Mouse (Mus musculus): ENCODE measurements around the gene Fbxo36. TPM values are rescaled to one million over a fixed set of nuclear protein-coding genes. Genes with fewer than 3 reads are reported as not detected.

The Fbxo36 gene
- polyA plus RNA-seq, 1 experiment from 2014 or later: 25.7 TPM

DNA sequence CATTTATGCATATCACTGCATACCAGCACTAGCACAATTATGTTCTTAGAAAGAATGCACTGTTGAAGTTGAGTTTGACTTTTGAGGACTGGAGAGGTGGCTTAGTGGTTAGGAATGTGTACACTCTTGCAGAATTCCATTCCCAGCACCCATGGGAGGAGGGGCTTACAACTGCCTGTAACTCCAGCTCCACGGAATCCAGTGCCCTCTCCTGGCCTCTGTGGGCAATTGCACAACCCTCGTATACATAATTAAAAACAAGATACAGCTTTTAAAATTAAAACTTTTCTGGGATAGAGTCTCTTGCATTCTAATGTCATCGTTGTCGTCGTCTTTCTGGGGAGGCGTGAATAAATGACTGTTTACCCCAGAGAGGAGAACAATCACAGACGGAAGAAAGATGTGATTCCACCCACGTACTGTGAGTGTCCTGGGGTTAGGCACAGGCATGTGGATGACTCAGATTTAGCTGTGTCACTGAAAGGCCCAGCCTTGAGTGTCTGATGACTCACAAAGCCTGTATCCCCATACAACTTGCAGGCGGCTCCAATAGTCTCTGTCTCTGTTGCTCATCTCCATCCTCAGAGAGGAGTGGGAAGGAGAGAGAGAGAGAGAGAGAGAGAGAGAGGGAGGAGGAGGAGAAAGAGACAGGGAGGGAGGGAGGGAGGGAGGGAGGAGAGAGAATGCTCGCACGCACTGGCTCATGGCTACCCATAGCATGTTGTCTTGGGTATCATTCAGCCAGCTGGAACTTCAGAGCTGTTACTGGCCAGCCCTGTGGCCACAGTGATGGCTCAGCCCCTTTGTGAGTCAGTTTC, 41.8 kb downstream of the Fbxo36 start:
- 64% methylated on average over 11 of the region's 11 CpGs for WGBS
- H3K4me3 ChIP-seq (ENCODE audit: low read length): no peak overlapping the region
- no peak for ATAC-seq (ENCODE audit: low read depth)
- H3K9me3 ChIP-seq (ENCODE audit: control insufficient read depth, low read length): no peaks in the 10 kb centered on the region
- no peaks in the 10 kb centered on the region for H3K4me1 ChIP-seq (replicated peaks; ENCODE audit: control insufficient read depth, insufficient read depth, low read length)
- H3K4me2 ChIP-seq (ENCODE audit: low read depth, low read length): no peak overlapping the region
- H3K9ac ChIP-seq (ENCODE audit: low read length): no peak overlapping the region
- no peaks in the 10 kb centered on the region for H3K36me3 ChIP-seq (ENCODE audit: control insufficient read depth, insufficient read depth, low read length)
- H3K27ac ChIP-seq (ENCODE audit: low read length): no peak overlapping the region
- no peaks in the 10 kb centered on the region for H3K27me3 ChIP-seq (ENCODE audit: control insufficient read depth, insufficient read depth, low read depth, low read length)

DNA sequence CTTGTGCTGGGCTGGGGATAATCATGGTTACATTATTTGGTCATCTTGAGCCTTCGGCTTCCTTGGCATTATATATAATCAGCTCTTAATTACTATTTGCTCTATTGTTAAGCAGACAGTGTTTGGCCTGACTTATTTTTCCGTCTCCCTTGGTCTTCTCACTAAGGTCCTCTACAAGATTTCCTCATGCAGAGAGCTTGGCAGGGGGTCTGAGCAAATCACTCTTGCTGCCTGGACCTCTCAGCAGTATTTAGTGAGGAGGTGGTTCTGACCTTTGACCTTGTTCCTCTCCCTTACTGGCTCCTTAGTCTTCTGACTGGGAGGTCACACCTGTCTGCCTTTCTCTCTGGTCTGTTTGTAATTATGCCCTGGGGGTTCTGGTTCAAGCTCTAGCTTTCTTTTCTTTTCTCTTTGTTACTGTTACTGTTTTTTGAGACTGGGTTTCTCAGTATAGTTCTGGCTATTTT, 42.5 kb downstream of the Fbxo36 start:
- no peaks in the 10 kb centered on the region for H3K4me1 ChIP-seq (replicated peaks; ENCODE audit: control insufficient read depth, insufficient read depth, low read length)
- no peaks in the 10 kb centered on the region for H3K36me3 ChIP-seq (ENCODE audit: control insufficient read depth, insufficient read depth, low read length)
- no peaks in the 10 kb centered on the region for H3K9me3 ChIP-seq (ENCODE audit: control insufficient read depth, low read length)
- H3K4me2 ChIP-seq (ENCODE audit: low read depth, low read length): no peak overlapping the region
- H3K9ac ChIP-seq (ENCODE audit: low read length): no peak overlapping the region
- ATAC-seq (ENCODE audit: low read depth): no peak
- WGBS: 74% methylated on average over 2 of the region's 2 CpGs
- no peak overlapping the region for H3K4me3 ChIP-seq (ENCODE audit: low read length)
- no peak overlapping the region for H3K27ac ChIP-seq (ENCODE audit: low read length)
- H3K27me3 ChIP-seq (ENCODE audit: control insufficient read depth, insufficient read depth, low read depth, low read length): no peaks in the 10 kb centered on the region

DNA sequence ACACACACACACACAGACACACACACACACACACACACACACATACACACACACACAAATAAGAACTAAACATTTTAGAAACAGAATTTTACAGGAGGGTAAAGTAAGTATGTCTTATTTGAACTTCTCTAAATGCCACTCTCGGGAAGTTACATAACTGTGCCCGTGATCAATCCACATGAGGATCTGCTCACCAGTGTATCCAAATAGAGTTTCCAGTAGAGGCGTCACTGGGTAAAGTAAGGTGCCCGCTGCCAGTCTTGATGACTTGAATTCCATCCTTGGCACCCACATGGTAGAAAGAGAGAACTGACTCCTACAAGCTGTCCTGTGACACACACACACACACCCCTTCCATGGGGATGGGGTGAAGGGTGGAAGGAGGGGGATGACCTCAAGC, 43.3 kb downstream of the Fbxo36 start:
- no peaks in the 10 kb centered on the region for H3K4me1 ChIP-seq (replicated peaks; ENCODE audit: control insufficient read depth, insufficient read depth, low read length)
- 74% methylated on average over 4 of the region's 4 CpGs for WGBS
- H3K9me3 ChIP-seq (ENCODE audit: control insufficient read depth, low read length): no peaks in the 10 kb centered on the region

DNA sequence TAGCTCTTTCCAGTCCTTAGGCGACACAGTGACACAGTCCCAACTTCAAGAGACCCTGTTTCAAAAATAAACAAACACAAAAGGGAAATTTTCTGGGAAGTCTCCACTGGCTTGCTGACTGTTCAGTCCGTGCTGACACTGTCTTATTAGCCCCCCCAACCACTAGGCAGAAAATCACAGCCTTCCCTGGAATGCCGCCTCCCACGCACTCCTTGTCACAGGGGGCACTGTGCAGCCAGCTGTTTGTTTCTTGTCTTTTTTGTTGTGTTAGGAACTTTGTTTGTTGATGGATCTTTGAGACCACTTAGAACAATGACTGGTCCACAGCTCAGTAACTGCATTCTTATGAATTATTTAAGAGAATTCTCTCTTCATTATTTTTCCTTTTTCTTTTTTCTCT, 44.2 kb downstream of the Fbxo36 start:
- no peak overlapping the region for H3K9ac ChIP-seq (ENCODE audit: low read length)
- H3K9me3 ChIP-seq (ENCODE audit: control insufficient read depth, low read length): no peaks in the 10 kb centered on the region
- ATAC-seq (ENCODE audit: low read depth): no peak
- H3K4me1 ChIP-seq (replicated peaks; ENCODE audit: control insufficient read depth, insufficient read depth, low read length): no peaks in the 10 kb centered on the region
- H3K4me2 ChIP-seq (ENCODE audit: low read depth, low read length): no peak overlapping the region
- H3K4me3 ChIP-seq (ENCODE audit: low read length): no peak overlapping the region
- no peak overlapping the region for H3K27ac ChIP-seq (ENCODE audit: low read length)
- H3K27me3 ChIP-seq (ENCODE audit: control insufficient read depth, insufficient read depth, low read depth, low read length): no peaks in the 10 kb centered on the region
- 54% methylated on average over 4 of the region's 4 CpGs for WGBS
- H3K36me3 ChIP-seq (ENCODE audit: control insufficient read depth, insufficient read depth, low read length): no peaks in the 10 kb centered on the region

More for the DNA sequence above, 43.3 kb downstream of the Fbxo36 start:
- H3K4me2 ChIP-seq (ENCODE audit: low read depth, low read length): no peak overlapping the region
- H3K27me3 ChIP-seq (ENCODE audit: control insufficient read depth, insufficient read depth, low read depth, low read length): no peaks in the 10 kb centered on the region
- no peak overlapping the region for H3K27ac ChIP-seq (ENCODE audit: low read length)
- ATAC-seq (ENCODE audit: low read depth): no peak
- H3K4me3 ChIP-seq (ENCODE audit: low read length): no peak overlapping the region
- no peaks in the 10 kb centered on the region for H3K36me3 ChIP-seq (ENCODE audit: control insufficient read depth, insufficient read depth, low read length)
- no peak overlapping the region for H3K9ac ChIP-seq (ENCODE audit: low read length)

DNA sequence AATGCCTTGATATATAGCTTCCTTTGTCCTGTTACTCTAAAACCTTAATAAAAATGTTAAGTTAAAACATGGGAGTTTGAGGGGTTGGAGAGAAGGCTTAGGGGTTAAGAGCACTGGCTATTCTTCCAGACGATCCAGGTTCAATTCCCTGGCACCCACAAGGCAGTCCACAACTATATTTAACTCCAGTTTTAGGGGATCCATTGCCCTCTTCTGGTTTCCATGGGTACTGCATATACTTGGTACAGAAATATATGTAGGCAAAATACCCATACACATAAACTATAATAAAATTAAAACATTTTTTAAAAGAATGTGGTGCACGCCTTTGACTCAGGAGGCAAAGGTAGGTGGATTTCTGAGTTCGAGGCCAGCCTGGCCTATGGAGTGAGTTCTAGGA, 45.5 kb downstream of the Fbxo36 start:
- H3K27ac ChIP-seq (ENCODE audit: low read length): no peak overlapping the region
- 74% methylated on average over 3 of the region's 3 CpGs for WGBS
- no peak overlapping the region for H3K9ac ChIP-seq (ENCODE audit: low read length)
- H3K4me3 ChIP-seq (ENCODE audit: low read length): no peak overlapping the region
- no peaks in the 10 kb centered on the region for H3K27me3 ChIP-seq (ENCODE audit: control insufficient read depth, insufficient read depth, low read depth, low read length)
- ATAC-seq (ENCODE audit: low read depth): no peak
- H3K9me3 ChIP-seq (ENCODE audit: control insufficient read depth, low read length): no peaks in the 10 kb centered on the region
- no peaks in the 10 kb centered on the region for H3K36me3 ChIP-seq (ENCODE audit: control insufficient read depth, insufficient read depth, low read length)
- H3K4me1 ChIP-seq (replicated peaks; ENCODE audit: control insufficient read depth, insufficient read depth, low read length): no peaks in the 10 kb centered on the region
- H3K4me2 ChIP-seq (ENCODE audit: low read depth, low read length): no peak overlapping the region

DNA sequence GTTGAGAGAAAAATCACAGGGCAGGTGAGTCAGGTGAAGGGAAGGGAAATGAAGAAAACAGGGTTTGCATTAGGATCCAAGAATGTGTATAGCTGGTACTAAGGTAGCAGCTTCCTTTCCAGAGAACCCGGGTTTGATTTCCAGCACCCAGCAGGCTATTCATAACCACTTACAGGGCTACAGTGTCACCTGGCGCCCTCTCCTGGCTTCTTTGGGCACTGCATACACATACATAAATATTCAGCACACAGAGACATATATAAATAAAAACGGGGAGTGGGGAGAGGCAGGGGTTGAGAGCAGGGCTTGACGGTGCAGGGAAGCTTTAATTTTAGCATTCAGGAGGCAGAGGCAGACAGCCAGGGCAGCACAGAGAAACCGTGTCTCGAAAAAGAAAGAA, 46.3 kb downstream of the Fbxo36 start:
- no peak overlapping the region for H3K9ac ChIP-seq (ENCODE audit: low read length)
- no peaks in the 10 kb centered on the region for H3K9me3 ChIP-seq (ENCODE audit: control insufficient read depth, low read length)
- ATAC-seq (ENCODE audit: low read depth): no peak
- no peaks in the 10 kb centered on the region for H3K36me3 ChIP-seq (ENCODE audit: control insufficient read depth, insufficient read depth, low read length)
- no peak overlapping the region for H3K27ac ChIP-seq (ENCODE audit: low read length)
- no peak overlapping the region for H3K4me2 ChIP-seq (ENCODE audit: low read depth, low read length)
- no peaks in the 10 kb centered on the region for H3K4me1 ChIP-seq (replicated peaks; ENCODE audit: control insufficient read depth, insufficient read depth, low read length)
- H3K27me3 ChIP-seq (ENCODE audit: control insufficient read depth, insufficient read depth, low read depth, low read length): no peaks in the 10 kb centered on the region
- 77% methylated on average over 6 of the region's 6 CpGs for WGBS
- H3K4me3 ChIP-seq (ENCODE audit: low read length): no peak overlapping the region

DNA sequence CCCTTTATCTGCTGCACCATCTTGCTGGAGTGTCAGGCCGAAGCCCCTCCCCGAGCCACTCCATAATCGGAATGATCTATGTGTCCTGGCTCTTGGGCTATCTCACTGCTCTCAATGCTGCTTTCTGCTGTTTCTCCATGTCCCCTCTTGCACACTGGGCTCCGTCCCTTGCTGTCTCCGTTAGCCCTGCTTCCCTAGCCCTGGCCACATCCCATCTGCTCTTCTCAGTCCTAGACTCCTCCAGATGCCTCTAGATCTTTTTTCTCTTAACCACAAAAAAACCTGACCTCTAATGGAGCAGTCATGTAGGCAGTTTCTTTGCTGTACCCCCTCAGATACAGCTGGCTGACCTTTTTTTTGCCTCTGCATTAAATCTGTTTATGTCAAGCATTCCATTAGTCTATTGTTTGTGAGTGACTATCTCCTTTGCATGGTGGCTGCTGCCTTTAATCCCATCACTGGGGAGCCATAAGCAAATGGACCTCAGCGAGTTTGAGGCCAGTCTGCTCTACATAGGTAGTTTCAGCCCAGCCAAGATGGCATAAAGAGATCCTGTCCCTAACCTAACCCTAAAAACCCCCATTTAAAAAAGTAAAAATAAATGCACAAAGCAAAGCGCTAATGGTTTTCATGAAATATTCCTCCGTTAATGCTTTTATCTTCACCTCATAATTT, 49.8 kb downstream of the Fbxo36 start:
- Histone ChIP-seq H3K4me1 (replicated peaks; ENCODE audit: control insufficient read depth, insufficient read depth, low read length) (no peaks in the 10 kb centered on the region), H3K27me3 (ENCODE audit: control insufficient read depth, insufficient read depth, low read depth, low read length) (no peaks in the 10 kb centered on the region), H3K27ac (ENCODE audit: low read length) (no peak overlapping the region), H3K36me3 (ENCODE audit: control insufficient read depth, insufficient read depth, low read length) (no peaks in the 10 kb centered on the region), H3K9me3 (ENCODE audit: control insufficient read depth, low read length) (no peaks in the 10 kb centered on the region), H3K4me2 (ENCODE audit: low read depth, low read length) (no peak overlapping the region), H3K4me3 (ENCODE audit: low read length) (no peak overlapping the region), H3K9ac (ENCODE audit: low read length) (no peak overlapping the region)
- WGBS: 46% methylated on average over 8 of the region's 8 CpGs
- no peak for ATAC-seq (ENCODE audit: low read depth)

GRCm38 (mm10) chr1:84890005-84890393, 50.4 kb downstream of the Fbxo36 start:
- Histone ChIP-seq H3K4me2 (ENCODE audit: low read depth, low read length) (no peak overlapping the region), H3K27ac (ENCODE audit: low read length) (no peak overlapping the region), H3K27me3 (ENCODE audit: control insufficient read depth, insufficient read depth, low read depth, low read length) (no peaks in the 10 kb centered on the region), H3K9ac (ENCODE audit: low read length) (no peak overlapping the region), H3K9me3 (ENCODE audit: control insufficient read depth, low read length) (no peaks in the 10 kb centered on the region), H3K4me3 (ENCODE audit: low read length) (no peak overlapping the region), H3K4me1 (replicated peaks; ENCODE audit: control insufficient read depth, insufficient read depth, low read length) (no peaks in the 10 kb centered on the region), H3K36me3 (ENCODE audit: control insufficient read depth, insufficient read depth, low read length) (no peaks in the 10 kb centered on the region)
- ATAC-seq (ENCODE audit: low read depth): no peak
- WGBS: 40% methylated on average over 7 of the region's 7 CpGs

- H3K9ac ChIP-seq (ENCODE audit: low read length): no peak overlapping the region
- no peaks in the 10 kb centered on the region for H3K36me3 ChIP-seq (ENCODE audit: control insufficient read depth, insufficient read depth, low read length)
- H3K4me2 ChIP-seq (ENCODE audit: low read depth, low read length): no peak overlapping the region
- ATAC-seq (ENCODE audit: low read depth): no peak
- H3K4me1 ChIP-seq (replicated peaks; ENCODE audit: control insufficient read depth, insufficient read depth, low read length): no peaks in the 10 kb centered on the region
- no peak overlapping the region for H3K27ac ChIP-seq (ENCODE audit: low read length)
- 75% methylated on average over 7 of the region's 7 CpGs for WGBS
- no peak overlapping the region for H3K4me3 ChIP-seq (ENCODE audit: low read length)
- no peaks in the 10 kb centered on the region for H3K27me3 ChIP-seq (ENCODE audit: control insufficient read depth, insufficient read depth, low read depth, low read length)
- no peaks in the 10 kb centered on the region for H3K9me3 ChIP-seq (ENCODE audit: control insufficient read depth, low read length)
Observed at GRCm38 (mm10) chr1:84890503-84890902, 50.9 kb downstream of the Fbxo36 start.
